Mouse (Mus musculus) brain, embryonic 14.5 days (tissue): ENCODE results near the gene Hapln3.

Source experiments
- CTCF ChIP-seq: fragments of 200-500 bp; IDR thresholded peaks from 2 replicates; pipeline ENCODE4 v1.5.1; 2012; ENCODE audit warnings: inconsistent platforms, mild to moderate bottlenecking, moderate library complexity, borderline replicate concordance; ENCODE audit not compliant: insufficient read depth, insufficient read length; ENCODE audit errors: extremely low read depth
- POLR2A ChIP-seq: fragments of 200-500 bp; IDR thresholded peaks from 2 replicates; pipeline ENCODE4 v1.6.1; 2012; ENCODE audit warnings: mild to moderate bottlenecking, inconsistent platforms, borderline replicate concordance; ENCODE audit not compliant: poor library complexity, insufficient read depth, insufficient read length, severe bottlenecking; ENCODE audit errors: extremely low read depth

GRCm38 (mm10) chr7:79130385-79130784, 433 bp downstream of the Hapln3 start:
- TF ChIP-seq CTCF = no peak
- no peak for TF ChIP-seq POLR2A
